Mouse (Mus musculus): ENCODE measurements at regions not wholly inside any gene's neighbourhood (a gene's known extent, or its start where the extent isn't known, plus 50 kb on each side); places are given as distances from the start of the nearest gene placed in this dataset.

- no peak for TF ChIP-seq POLR2A (IDR thresholded peaks at IDR 0.05; ENCODE audit: borderline replicate concordance, extremely low read depth, insufficient read depth, insufficient read length)
- WGBS: 60% methylated on average over 3 of the region's 3 CpGs
- Histone ChIP-seq H3K9me3 (ENCODE audit: control insufficient read depth, low read length) (no peaks in the 10 kb centered on the region), H3K4me2 (replicated peaks; ENCODE audit: low read depth, low read length, severe bottlenecking) (no peak overlapping the region), H3K4me3 (replicated peaks; ENCODE audit: low read length) (no peak overlapping the region), H3K27ac (replicated peaks; ENCODE audit: low read depth, low read length) (no peak overlapping the region), H3K4me1 (ENCODE audit: control insufficient read depth, insufficient read depth, low read length) (no peaks in the 10 kb centered on the region), H3K9ac (ENCODE audit: low read depth, low read length, severe bottlenecking) (no peak overlapping the region), H3K36me3 (ENCODE audit: control insufficient read depth, insufficient read depth, low read length) (no peaks in the 10 kb centered on the region), H3K27me3 (ENCODE audit: control insufficient read depth, insufficient read depth, low read length) (no peaks in the 10 kb centered on the region)
- ATAC-seq (ENCODE audit: low FRiP score, low read depth) (no peak), DNase-seq (ENCODE audit: low spot score) (no peak)
These were observed 107.3 kb upstream of the Agap1 start for GRCm38 (mm10) chr1:89347341-89347740.

GRCm38 (mm10) chr1:89352936-89353335 is 101.7 kb upstream of the Agap1 start:
- WGBS: 30% methylated on average over 4 of the region's 4 CpGs
- no peak for ATAC-seq (ENCODE audit: low FRiP score, low read depth)
- no peaks in the 10 kb centered on the region for H3K4me1 ChIP-seq (ENCODE audit: control insufficient read depth, insufficient read depth, low read length)
- H3K4me3 ChIP-seq (replicated peaks; ENCODE audit: low read length): no peak overlapping the region
- no peaks in the 10 kb centered on the region for H3K27me3 ChIP-seq (ENCODE audit: control insufficient read depth, insufficient read depth, low read length)
- H3K4me2 ChIP-seq (replicated peaks; ENCODE audit: low read depth, low read length, severe bottlenecking): no peak overlapping the region
- no peak overlapping the region for H3K9ac ChIP-seq (ENCODE audit: low read depth, low read length, severe bottlenecking)
- no peaks in the 10 kb centered on the region for H3K36me3 ChIP-seq (ENCODE audit: control insufficient read depth, insufficient read depth, low read length)
- DNase-seq (ENCODE audit: low spot score): no peak
- H3K27ac ChIP-seq (replicated peaks; ENCODE audit: low read depth, low read length): no peak overlapping the region
- peaks cover 5% of the 10 kb centered on the region; the same call in 1 of the 2 replicates for H3K9me3 ChIP-seq (ENCODE audit: control insufficient read depth, low read length)
- no peak for TF ChIP-seq POLR2A (IDR thresholded peaks at IDR 0.05; ENCODE audit: borderline replicate concordance, extremely low read depth, insufficient read depth, insufficient read length)

DNA sequence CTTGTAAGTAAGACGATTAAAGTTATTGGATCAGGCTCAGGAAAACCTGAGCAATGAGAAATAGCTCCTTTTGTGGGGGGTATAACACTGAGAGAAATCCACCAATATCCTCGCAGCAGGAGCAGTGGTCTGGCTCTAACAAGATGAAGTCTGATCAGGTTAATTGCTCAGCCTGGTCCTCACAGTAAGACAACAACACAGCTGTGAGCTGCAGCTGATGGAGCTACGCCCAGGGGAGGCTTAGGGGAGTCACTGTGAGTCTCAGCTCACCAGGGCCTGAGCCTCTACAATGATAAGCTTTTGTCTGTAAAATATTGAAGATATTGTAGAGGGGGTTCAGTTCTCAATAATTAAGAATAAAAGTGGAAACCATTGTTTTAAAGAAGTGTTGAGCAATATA is 95.3 kb upstream of the Agap1 start:
- no peaks in the 10 kb centered on the region for H3K4me1 ChIP-seq (ENCODE audit: control insufficient read depth, insufficient read depth, low read length)
- 52% methylated on average over 3 of the region's 3 CpGs for WGBS
- H3K36me3 ChIP-seq (ENCODE audit: control insufficient read depth, insufficient read depth, low read length): no peaks in the 10 kb centered on the region
- ATAC-seq (ENCODE audit: low FRiP score, low read depth) (no peak), DNase-seq (ENCODE audit: low spot score) (no peak)
- no peaks in the 10 kb centered on the region for H3K27me3 ChIP-seq (ENCODE audit: control insufficient read depth, insufficient read depth, low read length)
- H3K9me3 ChIP-seq (ENCODE audit: control insufficient read depth, low read length): peaks cover 5% of the 10 kb centered on the region; the same call in 1 of the 2 replicates
- H3K9ac ChIP-seq (ENCODE audit: low read depth, low read length, severe bottlenecking): no peak overlapping the region
- H3K27ac ChIP-seq (replicated peaks; ENCODE audit: low read depth, low read length): no peak overlapping the region
- TF ChIP-seq POLR2A (IDR thresholded peaks at IDR 0.05; ENCODE audit: borderline replicate concordance, extremely low read depth, insufficient read depth, insufficient read length): no peak
- H3K4me2 ChIP-seq (replicated peaks; ENCODE audit: low read depth, low read length, severe bottlenecking): no peak overlapping the region
- H3K4me3 ChIP-seq (replicated peaks; ENCODE audit: low read length): no peak overlapping the region

- no peak overlapping the region for H3K4me2 ChIP-seq (replicated peaks; ENCODE audit: low read depth, low read length, severe bottlenecking)
- ATAC-seq (ENCODE audit: low FRiP score, low read depth): no peak
- H3K9ac ChIP-seq (ENCODE audit: low read depth, low read length, severe bottlenecking): no peak overlapping the region
- H3K9me3 ChIP-seq (ENCODE audit: control insufficient read depth, low read length): 0 out of 2 replicates have a peak, but pooled peaks cover 5% of the 10 kb centered on the region
- no peak overlapping the region for H3K27ac ChIP-seq (replicated peaks; ENCODE audit: low read depth, low read length)
- DNase-seq (ENCODE audit: low spot score): no peak
- 62% methylated on average over 12 of the region's 12 CpGs for WGBS
- H3K4me3 ChIP-seq (replicated peaks; ENCODE audit: low read length): no peak overlapping the region
- no peak for TF ChIP-seq POLR2A (IDR thresholded peaks at IDR 0.05; ENCODE audit: borderline replicate concordance, extremely low read depth, insufficient read depth, insufficient read length)
- no peaks in the 10 kb centered on the region for H3K27me3 ChIP-seq (ENCODE audit: control insufficient read depth, insufficient read depth, low read length)
- H3K36me3 ChIP-seq (ENCODE audit: control insufficient read depth, insufficient read depth, low read length): no peaks in the 10 kb centered on the region
- peaks cover 12% of the 10 kb centered on the region for H3K4me1 ChIP-seq (ENCODE audit: control insufficient read depth, insufficient read depth, low read length)
These were observed 89.9 kb upstream of the Agap1 start for GRCm38 (mm10) chr1:89364547-89365305.

DNA sequence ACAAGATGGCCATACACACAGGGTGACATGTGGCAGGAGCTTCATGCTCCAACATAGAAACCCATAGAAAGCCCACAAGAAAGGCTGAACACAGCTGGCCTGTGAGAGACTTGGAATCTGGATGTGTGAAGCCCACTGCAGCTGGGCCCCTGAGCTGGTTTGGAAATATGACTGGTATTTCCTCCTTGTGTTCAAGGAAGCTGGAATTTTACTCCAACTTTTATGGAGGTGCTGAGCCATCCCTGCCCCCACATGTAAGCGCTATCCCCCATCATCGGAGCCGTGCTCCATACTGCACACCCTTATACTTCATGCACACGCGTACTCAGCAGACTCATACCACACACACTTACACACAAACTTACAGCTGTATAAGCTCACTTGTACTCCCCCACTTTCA is 87.7 kb upstream of the Agap1 start:
- 22% methylated on average over 5 of the region's 5 CpGs for WGBS
- Histone ChIP-seq H3K9me3 (ENCODE audit: control insufficient read depth, low read length) (0 out of 2 replicates have a peak, but pooled peaks cover 5% of the 10 kb centered on the region), H3K36me3 (ENCODE audit: control insufficient read depth, insufficient read depth, low read length) (no peaks in the 10 kb centered on the region), H3K27me3 (ENCODE audit: control insufficient read depth, insufficient read depth, low read length) (no peaks in the 10 kb centered on the region), H3K4me3 (replicated peaks; ENCODE audit: low read length) (no peak overlapping the region), H3K4me2 (replicated peaks; ENCODE audit: low read depth, low read length, severe bottlenecking) (no peak overlapping the region), H3K27ac (replicated peaks; ENCODE audit: low read depth, low read length) (peak overlapping the region; percentile 55), H3K4me1 (ENCODE audit: control insufficient read depth, insufficient read depth, low read length) (peaks cover 12% of the 10 kb centered on the region), H3K9ac (ENCODE audit: low read depth, low read length, severe bottlenecking) (no peak overlapping the region)
- no peak for TF ChIP-seq POLR2A (IDR thresholded peaks at IDR 0.05; ENCODE audit: borderline replicate concordance, extremely low read depth, insufficient read depth, insufficient read length)
- ATAC-seq (ENCODE audit: low FRiP score, low read depth) (peak; percentile 70), DNase-seq (ENCODE audit: low spot score) (peak; percentile 57)
